Mouse (Mus musculus) C2C12 (cell line): ENCODE measurements around the gene Tmem120a. TPM values are rescaled to one million over a fixed set of nuclear protein-coding genes. Genes with fewer than 3 reads are reported as not detected.

ENCODE experiments used
- H3K27me3 ChIP-seq: one replicate; pipeline ENCODE4 v1.6.1; 2011; ENCODE audit not compliant: control insufficient read depth, insufficient read depth, insufficient read length
- H3K36me3 ChIP-seq: one replicate; pipeline ENCODE4 v1.6.1; 2011; ENCODE audit not compliant: control insufficient read depth, insufficient read depth
- H3K4me3 ChIP-seq: one replicate; pipeline ENCODE4 v1.5.1; 2011; ENCODE audit warnings: mild to moderate bottlenecking, control low read depth; ENCODE audit not compliant: poor library complexity, insufficient read depth, severe bottlenecking
- H3K79me2 ChIP-seq: one replicate; pipeline ENCODE4 v1.6.1; 2011; ENCODE audit not compliant: control insufficient read depth, insufficient read depth
- H3K79me3 ChIP-seq: one replicate; pipeline ENCODE4 v1.6.1; 2011; ENCODE audit warnings: low read depth, control low read depth
- H3ac ChIP-seq: one replicate; pipeline ENCODE3; 2011; ENCODE audit warnings: low read depth; ENCODE audit not compliant: control insufficient read depth, insufficient read length
- CEBPB ChIP-seq: IDR thresholded peaks from one replicate; pipeline ENCODE4 v1.6.1; 2011; ENCODE audit warnings: low read depth, mild to moderate bottlenecking, control low read depth, moderate library complexity
- CTCF ChIP-seq: IDR thresholded peaks from one replicate; pipeline ENCODE4 v1.5.1; 2011; ENCODE audit not compliant: control insufficient read depth, insufficient read depth, insufficient read length
- FOSL1 ChIP-seq: IDR thresholded peaks from one replicate; pipeline ENCODE4 v1.8.0; 2011; ENCODE audit warnings: mild to moderate bottlenecking, low read length; ENCODE audit not compliant: poor library complexity, insufficient read depth, severe bottlenecking
- MAX ChIP-seq: IDR thresholded peaks from one replicate; pipeline ENCODE4 v1.6.1; 2011; ENCODE audit warnings: mild to moderate bottlenecking, control low read depth
- MYOD1 ChIP-seq: IDR thresholded peaks from one replicate; pipeline ENCODE4 v1.6.1; 2011; ENCODE audit warnings: low read depth; ENCODE audit not compliant: control insufficient read depth, insufficient read length
- MYOG ChIP-seq: IDR thresholded peaks from one replicate; pipeline ENCODE4 v1.6.1; 2011; ENCODE audit not compliant: control insufficient read depth, insufficient read length; ENCODE audit errors: extremely low read depth
- USF1 ChIP-seq: IDR thresholded peaks from one replicate; pipeline ENCODE4 v1.6.1; 2011; ENCODE audit warnings: low read depth, mild to moderate bottlenecking, control low read depth, moderate library complexity
- polyA plus RNA-seq: library from polyadenylated mRNA; unstranded; fragments of >200 nt; fragmentation: generic; extraction: Trizol; gene quantifications from one replicate; pipeline ENCODE4 v1.2.1, GENCODE M21; 2012; ENCODE audit warnings: missing spikeins

Tmem120a gene
- polyA plus RNA-seq, 1 experiment, result 75.2 TPM

DNA sequence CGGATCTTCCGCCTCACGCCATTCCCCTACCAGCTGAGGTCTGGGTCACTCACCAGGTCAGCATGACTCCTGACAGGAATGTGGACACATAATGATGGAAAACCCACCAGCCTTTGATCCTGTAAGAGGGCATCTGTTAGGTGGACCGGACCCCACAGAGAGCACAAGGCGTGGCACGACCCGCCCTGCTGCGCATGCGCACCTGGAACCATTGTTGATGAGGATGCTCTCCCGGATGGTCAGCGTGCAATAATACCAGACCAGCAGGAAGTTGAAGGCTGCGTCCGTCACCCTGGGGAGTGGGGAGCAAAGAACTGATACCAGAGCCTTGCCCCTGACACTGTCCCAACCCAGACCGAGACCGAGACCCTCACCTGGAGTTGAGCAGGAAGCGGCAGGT, 7.7 kb downstream of the Tmem120a start:
- Histone ChIP-seq H3ac (no peak overlapping the region), H3K27me3 (no peaks in the 10 kb centered on the region), H3K79me2 (no peaks in the 10 kb centered on the region), H3K79me3 (no peaks in the 10 kb centered on the region), H3K36me3 (peaks cover 53% of the 10 kb centered on the region), H3K4me3 (no peak overlapping the region)
- TF ChIP-seq MYOG (no peak), CEBPB (no peak), CTCF (no peak), MYOD1 (no peak), USF1 (no peak), FOSL1 (no peak), MAX (no peak)

- no peaks in the 10 kb centered on the region for H3K27me3 ChIP-seq
- H3K4me3 ChIP-seq, result no peak overlapping the region
- H3K79me2 ChIP-seq, result no peaks in the 10 kb centered on the region
- H3K36me3 ChIP-seq, result peaks cover 53% of the 10 kb centered on the region
- no peak overlapping the region for H3ac ChIP-seq
- TF ChIP-seq FOSL1 (no peak), MYOG (no peak), USF1 (no peak), MAX (no peak)
- H3K79me3 ChIP-seq, result no peaks in the 10 kb centered on the region
Observed at GRCm38 (mm10) chr5:135735741-135736140, 8.5 kb downstream of the Tmem120a start.

GRCm38 (mm10) chr5:135734057-135734680, 10.1 kb downstream of the Tmem120a start:
- Histone ChIP-seq H3K79me3 (no peaks in the 10 kb centered on the region), H3K4me3 (no peak overlapping the region), H3K27me3 (no peaks in the 10 kb centered on the region), H3ac (no peak overlapping the region), H3K79me2 (no peaks in the 10 kb centered on the region), H3K36me3 (peaks cover 60% of the 10 kb centered on the region)
- TF ChIP-seq MYOD1 (no peak), CEBPB (no peak), CTCF (no peak), MAX (no peak), MYOG (no peak), USF1 (no peak), FOSL1 (no peak)

DNA sequence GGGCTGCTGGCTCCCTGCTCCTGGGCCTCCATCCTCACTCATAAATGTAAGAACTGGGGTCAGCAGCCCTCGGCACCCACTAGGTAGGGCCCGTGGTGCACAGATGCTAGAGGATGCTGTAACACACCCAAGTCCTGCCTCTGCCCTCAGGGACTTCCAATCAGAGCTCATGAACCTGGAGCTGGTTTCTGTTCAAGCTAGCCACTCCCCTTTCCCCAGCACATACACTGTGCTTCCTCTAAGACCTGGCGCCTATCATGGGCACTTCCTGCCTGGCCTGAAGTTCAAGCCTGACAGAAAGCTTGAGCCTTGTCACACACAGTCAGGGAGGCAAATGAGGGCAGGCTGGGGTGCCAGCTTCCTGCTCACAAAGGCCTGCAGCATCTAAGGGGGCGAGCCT, 11.2 kb downstream of the Tmem120a start:
- no peaks in the 10 kb centered on the region for H3K27me3 ChIP-seq
- TF ChIP-seq MYOG (no peak), USF1 (no peak), MAX (no peak), FOSL1 (no peak), CTCF (no peak), MYOD1 (no peak), CEBPB (no peak)
- H3K79me3 ChIP-seq, result no peaks in the 10 kb centered on the region
- H3ac ChIP-seq, result no peak overlapping the region
- no peaks in the 10 kb centered on the region for H3K79me2 ChIP-seq
- H3K36me3 ChIP-seq, result peaks cover 62% of the 10 kb centered on the region
- H3K4me3 ChIP-seq, result no peak overlapping the region

DNA sequence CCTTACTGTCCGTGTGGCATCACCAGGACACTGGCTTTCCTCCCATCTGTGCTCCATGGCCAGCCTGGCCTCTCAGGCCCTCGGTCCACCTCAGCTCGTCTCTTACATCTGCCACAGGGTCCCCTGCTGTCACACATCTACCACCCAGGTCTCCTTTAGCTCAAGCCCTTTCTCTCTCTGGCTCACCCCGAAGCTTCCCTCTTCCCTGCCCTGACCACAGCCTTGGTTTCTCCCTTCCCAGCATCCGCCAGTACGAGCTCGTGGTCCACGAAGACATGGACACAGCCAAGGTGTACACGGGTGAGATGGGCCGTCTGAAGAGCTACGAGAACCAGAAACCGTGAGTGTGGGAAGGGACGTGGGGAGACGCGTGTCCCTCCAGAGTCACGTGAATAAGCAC, 12.9 kb downstream of the Tmem120a start:
- Histone ChIP-seq H3K27me3 (no peaks in the 10 kb centered on the region), H3K36me3 (peaks cover 49% of the 10 kb centered on the region), H3K79me2 (no peaks in the 10 kb centered on the region)

DNA sequence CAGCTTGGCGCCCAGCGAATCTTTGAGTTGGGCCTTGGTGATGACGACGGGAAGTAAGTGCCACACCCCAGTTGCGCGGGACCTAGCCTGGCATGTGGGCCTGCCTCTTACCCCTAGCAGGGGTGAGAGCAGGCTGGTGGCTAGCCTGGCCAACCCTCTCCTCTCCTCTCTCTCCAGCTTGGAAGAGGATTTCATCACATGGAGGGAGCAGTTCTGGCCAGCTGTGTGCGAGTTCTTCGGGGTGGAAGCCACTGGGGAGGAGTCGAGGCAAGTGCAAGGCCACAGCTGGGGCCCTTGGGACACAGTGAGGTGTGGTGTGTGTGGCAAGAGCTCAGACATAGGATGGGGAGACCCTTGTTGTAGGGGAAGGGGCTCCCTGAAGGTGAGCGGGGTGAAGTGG, 13.3 kb downstream of the Tmem120a start:
- TF ChIP-seq CEBPB, result no peak
- no peak for TF ChIP-seq USF1
- TF ChIP-seq MAX, result no peak
- no peak for TF ChIP-seq CTCF
- no peak for TF ChIP-seq FOSL1
- TF ChIP-seq MYOG, result no peak
- no peak for TF ChIP-seq MYOD1
- H3K27me3 ChIP-seq, result no peaks in the 10 kb centered on the region
- H3K4me3 ChIP-seq, result no peak overlapping the region
- H3K36me3 ChIP-seq, result peaks cover 47% of the 10 kb centered on the region
- no peak overlapping the region for H3ac ChIP-seq
- H3K79me3 ChIP-seq, result no peaks in the 10 kb centered on the region
- peaks cover 4% of the 10 kb centered on the region for H3K79me2 ChIP-seq

More for the DNA sequence above, 12.9 kb downstream of the Tmem120a start:
- Histone ChIP-seq H3ac (no peak overlapping the region), H3K4me3 (no peak overlapping the region), H3K79me3 (no peaks in the 10 kb centered on the region)
- TF ChIP-seq MAX (no peak), USF1 (no peak), CEBPB (no peak), FOSL1 (no peak), MYOG (no peak), MYOD1 (no peak), CTCF (no peak)
